Comparison of ENCODE assay signal across 19 mouse cellular contexts in the genomic region with DNA sequence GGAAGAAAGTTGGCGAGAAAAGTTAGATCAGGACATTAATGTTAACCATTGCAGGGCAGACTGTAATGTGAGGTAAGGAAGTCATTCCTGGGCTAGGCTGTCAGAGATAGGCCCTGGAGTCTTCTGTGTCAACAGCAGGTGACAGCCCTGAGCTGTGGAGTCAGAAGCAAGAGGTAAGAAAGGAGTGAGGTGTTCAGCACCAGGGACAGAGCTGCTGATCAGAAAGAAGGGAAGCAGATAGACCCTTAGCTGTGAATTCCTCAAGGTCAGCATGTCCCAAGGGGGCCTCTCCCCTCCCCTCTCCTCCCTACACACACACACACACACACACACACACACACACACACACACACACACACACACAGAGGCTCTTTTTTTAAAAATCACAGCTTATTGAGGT. TPM values are rescaled to one million over a fixed set of nuclear protein-coding genes. Genes with fewer than 3 reads are reported as not detected.
DNase-seq lines count a peak whose midpoint lies in the region; ATAC-seq and TF ChIP-seq lines count a peak whose summit lies in the region.
"Had no signal": no experiment of that assay in that cellular context is flagged by ENCODE, and none has a peak within 500 bp of the region (broad histone marks: within the 10 kb centered on the region; RNA-seq: fewer than 3 reads in every experiment).

No protein-coding gene starts in this region.

- TF ChIP-seq CTCF in MEL (IDR thresholded peaks at IDR 0.05 in 2 of 3, conservative IDR thresholded peaks at IDR 0.05 in 1 of 3; ENCODE audit: control insufficient read depth in 1 of 3, insufficient read depth in 1 of 3, low read depth in 2 of 3, low read length in 3 of 3, poor library complexity in 1 of 3, severe bottlenecking in 1 of 3) = no peak

- H3K4me2 ChIP-seq in heart, embryonic 11.5 days = no peak overlapping the region
- H3K4me2 ChIP-seq in embryonic facial prominence, embryonic 11.5 days (ENCODE audit: low read depth, low read length) = no peak overlapping the region
- H3K4me2 ChIP-seq in midbrain, embryonic 16.5 days (ENCODE audit: low read length) = no peak overlapping the region
- no peak overlapping the region for H3K4me2 ChIP-seq in forebrain, embryonic 14.5 days (ENCODE audit: low read length)
- H3K4me2 ChIP-seq: midbrain, embryonic 13.5 days had no signal

- no peak overlapping the region for H3K27ac ChIP-seq in heart, embryonic 11.5 days (ENCODE audit: low read depth, low read length)
- no peak overlapping the region for H3K27ac ChIP-seq in MEL (ENCODE audit: control insufficient read depth, low read depth, low read length)
- no peak overlapping the region for H3K27ac ChIP-seq in embryonic facial prominence, embryonic 11.5 days (replicated peaks; ENCODE audit: low read depth, low read length)
- H3K27ac ChIP-seq in midbrain, embryonic 16.5 days (ENCODE audit: low read length) = no peak overlapping the region
- H3K27ac ChIP-seq in forebrain, embryonic 14.5 days (ENCODE audit: low read depth, low read length) = no peak overlapping the region
- H3K27ac ChIP-seq: heart, embryonic 10.5 days; midbrain, embryonic 13.5 days had no signal

- WGBS in heart, embryonic 11.5 days (ENCODE audit: insufficient replicate concordance) = 55% methylated on average over 1 of the region's 1 CpGs
- WGBS in embryonic facial prominence, embryonic 11.5 days = 40% methylated on average over 1 of the region's 1 CpGs
- 80% methylated on average over 1 of the region's 1 CpGs for WGBS in midbrain, embryonic 16.5 days
- WGBS in forebrain, embryonic 14.5 days = 62% methylated on average over 1 of the region's 1 CpGs

- H3K9ac ChIP-seq in heart, embryonic 11.5 days (ENCODE audit: low read depth, low read length) = no peak overlapping the region
- H3K9ac ChIP-seq in MEL (ENCODE audit: control insufficient read depth, low read depth, low read length, poor library complexity, severe bottlenecking) = no peak overlapping the region
- no peak overlapping the region for H3K9ac ChIP-seq in embryonic facial prominence, embryonic 11.5 days (replicated peaks; ENCODE audit: low read length)
- no peak overlapping the region for H3K9ac ChIP-seq in midbrain, embryonic 16.5 days (ENCODE audit: low read depth, low read length)
- no peak overlapping the region for H3K9ac ChIP-seq in forebrain, embryonic 14.5 days (ENCODE audit: low read length)
- H3K9ac ChIP-seq: forebrain, postnatal 0 days; midbrain, embryonic 13.5 days had no signal

- no peaks in the 10 kb centered on the region for H3K4me1 ChIP-seq in heart, embryonic 11.5 days (ENCODE audit: control insufficient read depth, insufficient read depth, low read length)
- H3K4me1 ChIP-seq in MEL (ENCODE audit: control insufficient read depth in 1 of 2, insufficient read depth in 2 of 2, low read length in 2 of 2) = no peaks in the 10 kb centered on the region
- no peaks in the 10 kb centered on the region for H3K4me1 ChIP-seq in embryonic facial prominence, embryonic 11.5 days (ENCODE audit: control insufficient read depth, insufficient read depth, low read length)
- no peaks in the 10 kb centered on the region for H3K4me1 ChIP-seq in midbrain, embryonic 16.5 days (ENCODE audit: control insufficient read depth, insufficient read depth, low read length)
- no peaks in the 10 kb centered on the region for H3K4me1 ChIP-seq in forebrain, embryonic 14.5 days (ENCODE audit: control insufficient read depth, insufficient read depth, low read length)
- H3K4me1 ChIP-seq: heart, embryonic 10.5 days; midbrain, embryonic 13.5 days had no signal

- no peak for TF ChIP-seq POLR2A in MEL (IDR thresholded peaks at IDR 0.05; ENCODE audit: control insufficient read depth in 1 of 2, insufficient read depth in 1 of 2, low read depth in 1 of 2, low read length in 2 of 2, poor library complexity in 1 of 2)

- TF ChIP-seq EP300 in MEL (IDR thresholded peaks at IDR 0.05; ENCODE audit: low read depth in 1 of 2, low read length in 2 of 2) = no peak

- no peak for TF ChIP-seq RAD21 in MEL (IDR thresholded peaks at IDR 0.05; ENCODE audit: low read depth, low read length)

- no peak overlapping the region for H3K4me3 ChIP-seq in heart, embryonic 11.5 days (ENCODE audit: low read depth, low read length)
- H3K4me3 ChIP-seq in MEL (ENCODE audit: control insufficient read depth in 1 of 2, insufficient read depth in 1 of 2, low read depth in 2 of 2, low read length in 2 of 2) = no peak overlapping the region
- H3K4me3 ChIP-seq in embryonic facial prominence, embryonic 11.5 days (ENCODE audit: low read depth, low read length) = no peak overlapping the region
- no peak overlapping the region for H3K4me3 ChIP-seq in midbrain, embryonic 16.5 days (ENCODE audit: low read depth, low read length)
- no peak overlapping the region for H3K4me3 ChIP-seq in forebrain, embryonic 14.5 days (ENCODE audit: low read depth, low read length)
- H3K4me3 ChIP-seq: heart, embryonic 10.5 days; midbrain, embryonic 13.5 days had no signal

- DNase-seq in heart, postnatal 4 days = peak; percentile 28
- DNase-seq in 3T3-L1 (ENCODE audit: low read depth, low spot score) (peak; percentile 25), MEL (ENCODE audit: low read depth, low spot score) (peak; percentile 18)
- peak; percentile 61 for DNase-seq in embryonic facial prominence, embryonic 11.5 days (ENCODE audit: low spot score)
- no peak for DNase-seq in frontal cortex, postnatal 14 days (ENCODE audit: low spot score in 2 of 2)
- no peak for DNase-seq in forebrain, embryonic 14.5 days (ENCODE audit: low spot score)
- DNase-seq: cerebellum, adult 11-12 months; forebrain, postnatal 0 days; left cerebral cortex, postnatal 4 days; lung, adult 18-20 months; thymus, postnatal 36 days had no signal

- H3K79me2 ChIP-seq in MEL (ENCODE audit: control insufficient read depth, insufficient read depth, low read length, poor library complexity) = no peaks in the 10 kb centered on the region

- no peaks in the 10 kb centered on the region for H3K9me3 ChIP-seq in heart, embryonic 11.5 days (replicated peaks; ENCODE audit: control insufficient read depth, low read length)
- no peaks in the 10 kb centered on the region for H3K9me3 ChIP-seq in MEL (replicated peaks; ENCODE audit: insufficient read depth, low read length)
- H3K9me3 ChIP-seq in embryonic facial prominence, embryonic 11.5 days (replicated peaks; ENCODE audit: control insufficient read depth, low read length) = no peaks in the 10 kb centered on the region
- H3K9me3 ChIP-seq in midbrain, embryonic 16.5 days (replicated peaks; ENCODE audit: control insufficient read depth, low read length, poor library complexity, severe bottlenecking) = no peaks in the 10 kb centered on the region
- H3K9me3 ChIP-seq in forebrain, embryonic 14.5 days (replicated peaks; ENCODE audit: control insufficient read depth, low read length) = no peaks in the 10 kb centered on the region
- H3K9me3 ChIP-seq: heart, embryonic 10.5 days; midbrain, embryonic 13.5 days had no signal

- H3K36me3 ChIP-seq in heart, embryonic 11.5 days (ENCODE audit: control insufficient read depth, insufficient read depth, low read length) = no peaks in the 10 kb centered on the region
- H3K36me3 ChIP-seq in MEL (ENCODE audit: control insufficient read depth in 1 of 2, insufficient read depth in 2 of 2, low read length in 2 of 2) = no peaks in the 10 kb centered on the region
- H3K36me3 ChIP-seq in embryonic facial prominence, embryonic 11.5 days (replicated peaks; ENCODE audit: control insufficient read depth, insufficient read depth, low read depth, low read length) = no peaks in the 10 kb centered on the region
- no peaks in the 10 kb centered on the region for H3K36me3 ChIP-seq in midbrain, embryonic 16.5 days (ENCODE audit: control insufficient read depth, insufficient read depth, low read length)
- no peaks in the 10 kb centered on the region for H3K36me3 ChIP-seq in forebrain, embryonic 14.5 days (ENCODE audit: control insufficient read depth, insufficient read depth, low read length)
- H3K36me3 ChIP-seq: G1E; heart, embryonic 10.5 days; midbrain, embryonic 13.5 days had no signal

- no peaks in the 10 kb centered on the region; the same call in 1 of the 2 replicates for H3K27me3 ChIP-seq in heart, embryonic 11.5 days (ENCODE audit: control insufficient read depth, insufficient read depth, low read length)
- H3K27me3 ChIP-seq in MEL (ENCODE audit: control insufficient read depth in 1 of 2, insufficient read depth in 2 of 2, low read length in 2 of 2) = no peaks in the 10 kb centered on the region
- H3K27me3 ChIP-seq in embryonic facial prominence, embryonic 11.5 days (ENCODE audit: control insufficient read depth, insufficient read depth, low read length) = no peaks in the 10 kb centered on the region
- no peaks in the 10 kb centered on the region for H3K27me3 ChIP-seq in midbrain, embryonic 16.5 days (ENCODE audit: control insufficient read depth, insufficient read depth, low read depth, low read length)
- no peaks in the 10 kb centered on the region for H3K27me3 ChIP-seq in forebrain, embryonic 14.5 days (replicated peaks; ENCODE audit: control insufficient read depth, insufficient read depth, low read length)
- H3K27me3 ChIP-seq: midbrain, embryonic 13.5 days had no signal

- no peak for ATAC-seq in heart, embryonic 11.5 days (replicated peaks; ENCODE audit: insufficient number of reproducible peaks, low FRiP score, low TSS enrichment)
- ATAC-seq in embryonic facial prominence, embryonic 11.5 days (replicated peaks; ENCODE audit: insufficient number of reproducible peaks, low FRiP score, low TSS enrichment, low read depth) = no peak
- ATAC-seq in midbrain, embryonic 16.5 days = no peak
- no peak for ATAC-seq in forebrain, embryonic 14.5 days
- ATAC-seq: forebrain, postnatal 0 days; midbrain, embryonic 13.5 days had no signal

TF ChIP-seq in MEL, 35 proteins besides CTCF, POLR2A, EP300 and RAD21 (continues in another document):
- TF ChIP-seq ZNF384 (IDR thresholded peaks at IDR 0.05; ENCODE audit: low read depth, low read length) = no peak
- no peak for TF ChIP-seq GABPA (IDR thresholded peaks at IDR 0.05; ENCODE audit: low read depth, low read length)
- TF ChIP-seq CHD1 (IDR thresholded peaks at IDR 0.05; ENCODE audit: low read depth, low read length) = no peak
- TF ChIP-seq E2F4 (IDR thresholded peaks at IDR 0.05; ENCODE audit: borderline replicate concordance, low read depth, low read length) = no peak
- no peak for TF ChIP-seq UBTF (IDR thresholded peaks at IDR 0.05; ENCODE audit: borderline replicate concordance, insufficient read depth, low read depth, low read length)
- no peak for TF ChIP-seq TCF12 (IDR thresholded peaks at IDR 0.05; ENCODE audit: low read depth, low read length)

RNA-seq across cellular contexts. Expression of gene Scn10a, which starts 55.0 kb away (rescaled TPM):
- 1 to 10 TPM; 1.7 to 1.8 TPM for total RNA-seq in heart, postnatal 4 days (2021)
- 1.1 and 1.3 TPM in 2 replicates for polyA plus RNA-seq in heart, embryonic 11.5 days (2014; fragmentation: Nextera tagmentation; extraction: Ambion mirVana)
- 0.27 and 0.42 TPM in 2 replicates for total RNA-seq in MEL (2012; rRNA removed)
- polyA plus RNA-seq in MEL (2012; ENCODE audit: insufficient read depth in 1 of 2, insufficient read length in 2 of 2, low read depth in 1 of 2, low replicate concordance in 2 of 2, missing spikeins in 1 of 2) = 1 to 10 TPM in 1 of 2 experiments, not detected in 1; 2.9 TPM
- polyA plus RNA-seq in embryonic facial prominence, embryonic 11.5 days (2014; fragmentation: Nextera tagmentation; extraction: Ambion mirVana) = 0.53 and 0.85 TPM in 2 replicates
- 0.05 TPM in 1 of 2 replicates, not detected in the other for polyA plus RNA-seq in midbrain, embryonic 16.5 days (2015; fragmentation: Nextera tagmentation; extraction: Ambion mirVana)
- polyA plus RNA-seq in forebrain, embryonic 14.5 days (2014; fragmentation: Nextera tagmentation; extraction: Ambion mirVana) = 0.11 and 0.16 TPM in 2 replicates
- total RNA-seq: adrenal gland, postnatal 36 days; layer of hippocampus, adult 8-10 months had no signal
- polyA plus RNA-seq: G1E; spleen, adult 2 months had no signal

Comparison
In these comparisons a context has a peak if more than half of its experiments do, and no peak if none do; other contexts are left out.
1. DNase-seq: peak in heart, postnatal 4 days (single experiment), 3T3-L1 (single experiment), MEL (single experiment) and embryonic facial prominence, embryonic 11.5 days (single experiment); none in frontal cortex, postnatal 14 days (0 of 2) and forebrain, embryonic 14.5 days (single experiment).